Mouse (Mus musculus) testis, adult 2 months (tissue): ENCODE results near the gene Nap1l1. TPM values are rescaled to one million over a fixed set of nuclear protein-coding genes. Genes with fewer than 3 reads are reported as not detected.

Experiments
- H3K27ac ChIP-seq: fragments of 200-500 bp; 2 replicates; pipeline ENCODE4 v1.5.1; 2012; ENCODE audit warnings: low read depth, low read length; ENCODE audit not compliant: control insufficient read depth, insufficient read depth
- H3K27me3 ChIP-seq: fragments of 200-500 bp; 2 replicates; pipeline ENCODE4 v1.6.1; 2012; ENCODE audit warnings: mild to moderate bottlenecking, low read length, moderate library complexity; ENCODE audit not compliant: control insufficient read depth, insufficient read depth
- H3K36me3 ChIP-seq: fragments of 200-500 bp; 2 replicates; pipeline ENCODE4 v1.6.1; 2012; ENCODE audit warnings: mild to moderate bottlenecking, low read length; ENCODE audit not compliant: control insufficient read depth, insufficient read depth
- H3K4me1 ChIP-seq: fragments of 200-500 bp; 2 replicates; pipeline ENCODE4 v1.6.1; 2012; ENCODE audit warnings: low read length; ENCODE audit not compliant: control insufficient read depth, insufficient read depth
- H3K4me3 ChIP-seq: fragments of 200-500 bp; 2 replicates; pipeline ENCODE4 v1.5.1; 2012; ENCODE audit warnings: low read depth, mild to moderate bottlenecking, low read length, moderate library complexity, mixed read lengths; ENCODE audit not compliant: control insufficient read depth
- CTCF ChIP-seq: fragments of 200-500 bp; IDR thresholded peaks from 2 replicates; pipeline ENCODE4 v1.5.1; 2012; ENCODE audit warnings: low read depth, mild to moderate bottlenecking, inconsistent platforms, low read length, moderate library complexity; ENCODE audit not compliant: control insufficient read depth, insufficient read depth, insufficient replicate concordance
- POLR2A ChIP-seq: fragments of 200-500 bp; IDR thresholded peaks from 2 replicates; pipeline ENCODE4 v1.6.1; 2012; ENCODE audit warnings: low read depth, mild to moderate bottlenecking, inconsistent platforms, low read length, moderate library complexity; ENCODE audit not compliant: control insufficient read depth
- polyA plus RNA-seq: library from polyadenylated mRNA; depleted of rRNA; stranded (reverse); fragments of >200 nt; gene quantifications from 2 replicates; pipeline ENCODE4 v1.2.3, GENCODE M21; 2012

Nap1l1 gene
- polyA plus RNA-seq, 1 experiment, result 23.5 TPM

DNA sequence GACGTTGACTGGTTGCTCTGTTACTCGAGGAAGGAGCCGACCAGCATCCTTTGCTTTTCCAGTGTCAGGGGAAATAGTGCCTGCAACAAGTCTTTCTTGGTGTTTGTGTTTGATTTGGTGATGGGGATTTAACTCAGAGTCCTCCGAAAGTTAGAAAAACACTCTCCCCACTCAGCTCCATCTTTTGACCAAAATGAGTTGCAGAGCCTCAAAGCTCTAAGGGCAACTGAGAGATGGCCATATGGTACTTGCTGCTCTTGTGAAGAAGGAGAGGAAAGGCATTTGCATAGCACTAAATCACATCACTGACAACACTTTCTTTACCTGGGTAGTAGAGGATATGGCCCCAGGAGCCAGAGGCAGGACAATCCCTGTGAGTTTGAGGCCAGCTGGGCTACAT lies 45.3 kb downstream of the Nap1l1 start:
- peaks cover 8% of the 10 kb centered on the region for H3K4me1 ChIP-seq
- no peak overlapping the region for H3K4me3 ChIP-seq
- no peaks in the 10 kb centered on the region for H3K36me3 ChIP-seq
- TF ChIP-seq POLR2A (no peak), CTCF (no peak)
- H3K27ac ChIP-seq, result no peak overlapping the region
- no peaks in the 10 kb centered on the region for H3K27me3 ChIP-seq

DNA sequence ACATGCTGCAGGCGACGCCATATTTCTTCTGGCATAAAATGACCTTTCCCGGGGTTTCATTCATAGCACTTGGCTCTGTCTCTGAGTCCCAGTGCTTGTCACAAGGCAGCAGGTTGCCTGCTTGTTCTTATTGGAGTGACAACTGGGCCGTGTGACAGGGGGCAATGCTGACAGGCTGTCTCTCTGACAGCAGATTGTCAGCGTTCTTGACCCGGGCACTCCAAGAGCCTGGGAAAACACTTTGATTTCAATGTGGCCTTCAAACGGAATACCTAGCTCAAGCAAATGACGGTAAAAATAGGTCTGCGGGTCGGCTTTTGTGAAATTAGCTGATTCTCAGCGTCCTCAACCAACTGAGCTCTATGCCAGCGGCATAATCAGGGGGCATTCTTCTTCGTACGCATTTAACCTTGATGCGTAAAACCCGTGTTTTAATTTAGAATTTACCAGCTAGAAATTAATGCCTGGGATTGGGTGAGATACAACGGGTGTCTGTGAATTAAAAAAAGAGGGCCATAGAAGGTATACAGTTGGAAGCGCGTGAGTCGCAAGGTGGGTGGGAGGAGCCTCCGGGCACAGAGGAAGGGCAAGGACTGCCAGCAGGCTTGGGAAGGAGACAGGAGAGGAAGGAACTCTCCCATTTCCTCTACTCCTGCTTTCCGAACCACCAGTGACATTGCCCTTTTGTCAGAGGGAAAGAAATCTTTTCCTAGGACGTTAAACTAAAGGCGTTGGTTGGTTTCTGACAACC lies 46.8 kb downstream of the Nap1l1 start:
- H3K4me1 ChIP-seq, result peaks cover 11% of the 10 kb centered on the region
- H3K36me3 ChIP-seq, result no peaks in the 10 kb centered on the region
- TF ChIP-seq POLR2A (no peak), CTCF (no peak)
- H3K27ac ChIP-seq, result no peak overlapping the region
- peak overlapping the region; percentile 38 for H3K4me3 ChIP-seq
- H3K27me3 ChIP-seq, result no peaks in the 10 kb centered on the region

DNA sequence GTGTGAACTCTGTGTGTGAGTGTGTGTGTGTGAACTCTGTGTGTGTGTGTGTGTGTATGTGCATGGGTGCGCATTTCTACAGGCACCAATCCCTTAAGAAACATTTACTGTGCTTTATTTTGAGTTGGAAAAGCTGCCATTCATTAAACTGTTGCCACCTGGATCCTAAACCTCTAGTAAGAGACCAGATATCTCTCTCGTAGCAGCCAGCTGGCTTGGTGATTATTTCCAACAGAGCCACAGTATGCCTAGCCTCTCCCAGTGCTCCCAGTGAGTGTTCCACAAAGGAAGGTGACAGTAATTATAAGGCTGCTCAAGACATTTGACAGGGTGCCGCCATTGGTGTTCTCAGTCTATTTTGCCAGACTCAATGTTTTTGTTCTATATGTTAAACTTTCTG lies 47.6 kb downstream of the Nap1l1 start:
- Histone ChIP-seq H3K4me3 (no peak overlapping the region), H3K27me3 (no peaks in the 10 kb centered on the region), H3K36me3 (no peaks in the 10 kb centered on the region), H3K4me1 (peaks cover 12% of the 10 kb centered on the region), H3K27ac (no peak overlapping the region)
- no peak for TF ChIP-seq CTCF
- no peak for TF ChIP-seq POLR2A

DNA sequence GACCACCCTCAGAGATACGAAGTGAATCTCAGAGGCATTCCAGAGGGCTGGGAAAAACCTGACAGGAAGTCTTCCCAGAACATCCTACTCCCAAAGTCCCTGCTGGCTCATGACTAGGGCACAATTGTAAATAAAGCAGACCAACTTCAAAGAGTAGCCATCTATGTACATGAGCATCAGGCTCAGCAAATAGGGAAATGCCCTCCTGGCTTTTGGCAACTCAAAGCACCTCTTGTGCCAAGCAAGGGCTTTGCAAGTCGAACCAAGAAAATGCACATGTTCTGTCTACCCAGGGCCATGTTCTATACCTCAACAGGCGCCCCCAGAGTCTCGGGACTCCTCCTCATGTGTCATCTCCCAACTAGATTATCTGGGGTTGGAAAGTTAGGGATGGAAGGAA lies 48.6 kb downstream of the Nap1l1 start:
- Histone ChIP-seq H3K27ac (no peak overlapping the region), H3K4me1 (peaks cover 12% of the 10 kb centered on the region)
- TF ChIP-seq POLR2A (no peak), CTCF (no peak)

DNA sequence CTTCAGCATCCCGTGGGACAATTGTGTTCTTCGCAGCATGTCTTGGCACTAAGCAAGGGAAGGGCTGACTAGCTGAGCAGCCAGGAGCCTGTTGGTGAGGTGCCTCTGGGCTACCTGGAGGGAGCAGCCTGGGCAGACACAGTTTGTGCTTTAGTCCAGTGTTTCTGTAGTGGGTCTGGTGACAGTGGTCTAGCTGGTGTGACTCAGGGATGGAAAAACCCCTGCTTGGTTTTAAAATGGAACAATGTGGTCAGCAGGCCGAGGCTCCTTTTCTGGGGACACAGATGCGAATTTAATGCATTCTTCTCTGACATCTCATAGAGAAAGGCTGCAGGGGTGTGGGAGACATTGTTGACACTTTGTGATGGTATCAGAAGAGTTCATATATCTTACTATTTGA lies 49.2 kb downstream of the Nap1l1 start:
- no peak overlapping the region for H3K27ac ChIP-seq
- no peak for TF ChIP-seq CTCF
- TF ChIP-seq POLR2A, result no peak

More for the DNA sequence above, 48.6 kb downstream of the Nap1l1 start:
- Histone ChIP-seq H3K4me3 (no peak overlapping the region), H3K36me3 (no peaks in the 10 kb centered on the region), H3K27me3 (no peaks in the 10 kb centered on the region)

DNA sequence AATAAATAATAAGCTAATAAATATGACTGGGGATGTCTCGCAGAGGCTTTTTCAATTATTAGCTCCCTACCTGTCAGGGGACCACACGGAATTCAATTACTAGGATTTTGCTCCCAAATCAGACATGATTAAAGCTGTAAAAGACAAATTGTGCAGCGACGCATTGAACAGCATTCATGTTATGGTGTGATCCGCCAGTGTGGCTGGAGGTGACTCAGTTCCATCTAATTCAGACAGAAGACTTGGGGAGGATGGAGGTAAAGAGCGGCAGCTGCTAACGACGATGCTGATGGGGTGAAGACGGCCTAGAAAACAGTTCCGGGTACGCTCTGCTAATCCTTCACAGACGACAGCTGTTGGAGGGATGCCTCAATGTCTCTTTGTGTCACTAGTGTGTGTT lies 50.9 kb downstream of the Nap1l1 start:
- H3K27ac ChIP-seq, result no peak overlapping the region
- no peaks in the 10 kb centered on the region for H3K36me3 ChIP-seq
- TF ChIP-seq POLR2A (no peak), CTCF (no peak)
- H3K4me1 ChIP-seq, result peaks cover 12% of the 10 kb centered on the region
- no peak overlapping the region for H3K4me3 ChIP-seq
- no peaks in the 10 kb centered on the region for H3K27me3 ChIP-seq

More for the DNA sequence above, 49.2 kb downstream of the Nap1l1 start:
- Histone ChIP-seq H3K4me3 (no peak overlapping the region), H3K4me1 (peaks cover 12% of the 10 kb centered on the region), H3K27me3 (no peaks in the 10 kb centered on the region), H3K36me3 (no peaks in the 10 kb centered on the region)

DNA sequence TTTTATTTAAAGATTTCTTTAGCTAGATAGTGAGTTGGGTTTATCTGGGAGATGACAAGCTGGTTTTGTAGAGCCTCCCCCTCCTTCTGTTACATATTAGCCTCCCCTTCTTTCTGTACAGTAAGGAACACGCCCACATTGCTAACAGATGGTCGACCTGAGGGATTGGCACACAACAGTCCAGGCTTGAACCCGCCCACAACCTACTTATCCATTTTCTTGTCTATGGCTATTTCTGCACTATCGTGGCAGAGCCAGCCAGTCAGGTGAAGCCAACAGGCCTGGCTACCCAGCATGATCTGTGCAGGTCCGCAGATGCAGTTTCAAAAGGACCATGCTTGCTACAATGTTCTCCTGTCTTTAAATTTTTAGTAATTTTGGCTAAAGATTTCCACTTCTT lies 54.0 kb downstream of the Nap1l1 start:
- Histone ChIP-seq H3K27me3 (no peaks in the 10 kb centered on the region), H3K4me3 (no peak overlapping the region), H3K27ac (no peak overlapping the region), H3K36me3 (no peaks in the 10 kb centered on the region), H3K4me1 (peaks cover 4% of the 10 kb centered on the region)
- TF ChIP-seq CTCF (no peak), POLR2A (no peak)

DNA sequence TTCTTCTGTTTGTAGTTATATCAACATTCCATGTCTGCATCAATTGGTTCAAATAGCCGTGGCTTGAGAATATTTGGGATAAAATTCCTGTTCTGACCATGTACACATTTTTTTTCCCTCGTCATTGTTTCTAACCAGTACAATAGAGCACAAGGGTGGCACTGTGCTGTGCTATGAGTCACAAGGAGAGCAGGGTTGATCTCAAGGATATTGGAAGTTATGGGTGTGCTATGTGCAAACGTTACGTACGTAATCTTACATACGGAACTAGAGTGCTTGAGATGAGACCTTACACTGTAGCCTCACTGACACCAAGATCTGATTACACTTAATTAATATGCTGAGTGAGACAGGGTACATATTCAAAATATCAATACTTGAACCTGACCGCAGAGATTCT lies 54.6 kb downstream of the Nap1l1 start:
- H3K4me1 ChIP-seq, result peaks cover 4% of the 10 kb centered on the region
- no peak overlapping the region for H3K27ac ChIP-seq
- H3K36me3 ChIP-seq, result no peaks in the 10 kb centered on the region
- H3K4me3 ChIP-seq, result no peak overlapping the region
- no peaks in the 10 kb centered on the region for H3K27me3 ChIP-seq
- no peak for TF ChIP-seq CTCF
- TF ChIP-seq POLR2A, result no peak
